Mouse (Mus musculus): ENCODE measurements at regions not wholly inside any gene's neighbourhood (a gene's known extent, or its start where the extent isn't known, plus 50 kb on each side); places are given as distances from the start of the nearest gene placed in this dataset.

- TF ChIP-seq CTCF (IDR thresholded peaks at IDR 0.05) (no peak), POLR2A (IDR thresholded peaks at IDR 0.05; ENCODE audit: insufficient read depth, low read depth, low read length) (no peak)
Observed at GRCm38 (mm10) chr2:144945840-144946239, 122.4 kb downstream of the Scp2d1 start.
